Mouse (Mus musculus) layer of hippocampus, postnatal 36 days (tissue): ENCODE measurements around the gene Olfr775. TPM values are rescaled to one million over a fixed set of nuclear protein-coding genes. Genes with fewer than 3 reads are reported as not detected.

ENCODE experiments used
- DNase-seq, 2 experiments: peaks; one replicate each; pipeline ENCODE4 v3.0.0; 2022
- total RNA-seq, 2 experiments: library from RNA; stranded (reverse); gene quantifications; 2 replicates each; pipeline ENCODE4 v1.2.3; 2021

The Olfr775 gene
- total RNA-seq = not detected

GRCm38 (mm10) chr10:129248112-129248511 is at the start of gene Olfr775:
Gene Olfr775, plus strand, starts transcription at chr10:129248412.
- no peak for DNase-seq

GRCm38 (mm10) chr10:129230737-129231136 is 17.5 kb upstream of the Olfr775 start:
- no peak for DNase-seq

GRCm38 (mm10) chr10:129235904-129236303 is 12.3 kb upstream of the Olfr775 start, which contains the start of gene Olfr774:
Gene Olfr774, plus strand, starts transcription at chr10:129236204.
- no peak for DNase-seq

GRCm38 (mm10) chr10:129258827-129259226 is 10.6 kb downstream of the Olfr775 start, which contains the start of gene Olfr776:
Gene Olfr776, plus strand, starts transcription at chr10:129259127.
- DNase-seq = no peak

GRCm38 (mm10) chr10:129271081-129271535 is 22.9 kb downstream of the Olfr775 start, which contains the start of gene Olfr777:
Gene Olfr777, minus strand, starts transcription at chr10:129271485.
- DNase-seq = no peak

Other genes with a start within 250 kb of the Olfr775 start
- not detected for gene Olfr763, start 237.6 kb upstream of the Olfr775 start, total RNA-seq
- gene Olfr764-ps1, start 208.5 kb upstream of the Olfr775 start, total RNA-seq = not detected
- gene Olfr765, start 198.4 kb upstream of the Olfr775 start, total RNA-seq = not detected
- not detected for gene Olfr766-ps1, start 179.4 kb upstream of the Olfr775 start, total RNA-seq
- gene Olfr767, start 165.5 kb upstream of the Olfr775 start, total RNA-seq = under 1 TPM in 1 of 2 experiments, not detected in 1; 0.08 TPM
- not detected for gene Olfr768, start 149.0 kb upstream of the Olfr775 start, total RNA-seq
- gene Olfr769, start 130.6 kb upstream of the Olfr775 start, total RNA-seq = not detected
- gene Olfr770, start 109.4 kb upstream of the Olfr775 start, total RNA-seq = not detected
- gene Olfr771, start 83.7 kb upstream of the Olfr775 start, total RNA-seq = not detected
- not detected for gene Olfr772, start 70.5 kb upstream of the Olfr775 start, total RNA-seq
- gene Olfr773, start 61.0 kb upstream of the Olfr775 start, total RNA-seq = not detected
- not detected for gene Olfr774, start 12.2 kb upstream of the Olfr775 start, total RNA-seq
- not detected for gene Olfr776, start 10.7 kb downstream of the Olfr775 start, total RNA-seq
- gene Olfr777, start 23.1 kb downstream of the Olfr775 start, total RNA-seq = not detected
- gene Olfr780, start 69.7 kb downstream of the Olfr775 start, total RNA-seq = not detected
- not detected for gene Olfr781, start 80.4 kb downstream of the Olfr775 start, total RNA-seq
- gene Olfr782, start 100.4 kb downstream of the Olfr775 start, total RNA-seq = not detected
- gene Olfr784, start 135.7 kb downstream of the Olfr775 start, total RNA-seq = under 1 TPM; 0.15 TPM
- gene Olfr785, start 157.0 kb downstream of the Olfr775 start, total RNA-seq = not detected
- not detected for gene Olfr786, start 178.9 kb downstream of the Olfr775 start, total RNA-seq
- not detected for gene Olfr787, start 213.4 kb downstream of the Olfr775 start, total RNA-seq
- gene Olfr788, start 222.6 kb downstream of the Olfr775 start, total RNA-seq = not detected
- gene Olfr789, start 236.3 kb downstream of the Olfr775 start, total RNA-seq = not detected